Mouse (Mus musculus) liver, embryonic 16.5 days (tissue): Measurements from ENCODE around the gene Dolpp1. TPM values are rescaled to one million over a fixed set of nuclear protein-coding genes. Genes with fewer than 3 reads are reported as not detected.

ENCODE experiments used
- ATAC-seq: fragments of 200-750 bp; cut with Nextera tagmentation; 2 replicates; pipeline ENCODE4 v1.8.0; 2017; ENCODE audit warnings: low read depth, mild to moderate bottlenecking, moderate number of reproducible peaks, moderate library complexity
- H3K27ac ChIP-seq: fragments of 300-500 bp; sonication (generic); 2 replicates; pipeline ENCODE4 v1.5.1; 2014; ENCODE audit warnings: mild to moderate bottlenecking, low read length
- H3K27me3 ChIP-seq: fragments of 300-500 bp; sonication (generic); 2 replicates; pipeline ENCODE4 v1.6.1; 2014; ENCODE audit warnings: low read depth, low read length, mixed read lengths; ENCODE audit not compliant: control insufficient read depth, insufficient read depth
- H3K36me3 ChIP-seq: fragments of 300-500 bp; sonication (generic); 2 replicates; pipeline ENCODE4 v1.6.1; 2014; ENCODE audit warnings: mild to moderate bottlenecking; ENCODE audit not compliant: control insufficient read depth, insufficient read depth
- H3K4me1 ChIP-seq: fragments of 300-500 bp; sonication (generic); 2 replicates; pipeline ENCODE4 v1.6.1; 2014; ENCODE audit warnings: low read depth, low read length, mixed read lengths; ENCODE audit not compliant: control insufficient read depth
- H3K4me2 ChIP-seq: fragments of 300-500 bp; sonication (generic); 2 replicates; pipeline ENCODE4 v1.6.1; 2014; ENCODE audit warnings: low read depth, low read length, mixed read lengths
- H3K4me3 ChIP-seq: fragments of 300-500 bp; sonication (generic); 2 replicates; pipeline ENCODE4 v1.5.1; 2014; ENCODE audit warnings: low read depth, mild to moderate bottlenecking, low read length
- H3K9ac ChIP-seq: fragments of 300-500 bp; sonication (generic); 2 replicates; pipeline ENCODE4 v1.6.1; 2014; ENCODE audit warnings: low read depth, low read length
- H3K9me3 ChIP-seq: fragments of 300-500 bp; sonication (generic); replicated peaks from 2 replicates; pipeline ENCODE4 v1.6.1; 2016; ENCODE audit warnings: low read length; ENCODE audit not compliant: control insufficient read depth
- WGBS: fragments of 180-500 bp; shearing (Covaris S2); extraction: QIAGEN DNeasy Blood & Tissue Kit; methylation state at CpG from one replicate; pipeline ENCODE4 v1.1.7; 2014; ENCODE audit not compliant: insufficient replicate concordance; 5-methylcytosine and 5-hydroxymethylcytosine counted together
- microRNA-seq: library from miRNA; unstranded; fragments of <30 nt; microRNA quantifications from one replicate; pipeline ENCODE4, GENCODE M21; 2016
- polyA plus RNA-seq: library from polyadenylated mRNA; unstranded; fragments of >200 nt; fragmentation: Nextera tagmentation; extraction: Ambion mirVana; gene quantifications from 2 replicates; pipeline ENCODE4 v1.2.1, GENCODE M21; 2015

The Dolpp1 gene
- polyA plus RNA-seq, 1 experiment from 2014 or later = 16.5 TPM

DNA sequence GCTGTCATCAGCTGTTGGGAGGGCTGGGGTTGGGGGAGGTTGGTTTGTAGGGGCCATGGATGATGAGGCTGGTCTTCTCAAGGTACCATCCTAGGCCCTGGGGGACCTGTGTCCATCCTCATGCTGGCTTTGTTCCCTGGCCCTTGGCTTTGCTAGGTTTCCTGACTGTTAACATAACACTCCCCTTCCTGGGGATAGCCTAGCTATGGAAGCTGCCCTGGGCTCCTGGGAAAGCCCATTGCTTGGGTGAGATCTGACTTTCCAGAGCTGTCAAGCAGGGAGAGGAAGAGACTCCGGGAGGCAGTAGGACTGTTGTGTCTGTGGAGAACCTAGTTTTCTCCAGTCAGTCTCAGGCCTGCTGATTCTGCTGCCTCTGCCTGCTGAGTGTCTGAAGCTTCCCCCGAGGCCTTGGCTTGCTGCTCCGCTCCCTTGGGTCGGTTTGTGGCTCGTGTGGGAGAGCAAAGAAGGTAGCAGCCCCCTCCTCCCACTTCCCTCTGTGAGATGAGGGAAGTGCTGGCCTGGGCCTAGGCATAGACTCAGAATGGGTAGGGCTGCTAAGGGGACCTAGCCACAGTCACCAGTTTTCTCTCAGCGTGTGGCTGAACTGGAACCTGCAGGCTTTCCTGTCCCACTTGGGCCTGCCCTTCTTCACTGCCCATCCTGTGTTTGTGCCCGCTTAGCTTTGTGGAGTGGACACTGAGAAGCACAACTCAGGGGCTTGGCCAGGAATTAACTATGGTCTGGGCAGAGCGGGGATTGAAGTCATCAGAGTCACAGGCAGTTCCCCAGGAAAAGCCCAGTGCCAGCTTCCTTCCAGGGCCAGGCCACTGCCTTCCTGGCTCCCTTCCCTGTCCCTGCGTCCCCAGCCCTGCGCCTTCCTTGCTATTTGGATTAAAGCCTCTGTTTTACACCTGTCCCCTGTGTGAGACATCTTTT lies 55.1 kb downstream of the Dolpp1 start:
- ATAC-seq = no peak
- H3K4me1 ChIP-seq = peaks cover 17% of the 10 kb centered on the region
- 71% methylated on average over 10 of the region's 10 CpGs for WGBS
- no peaks in the 10 kb centered on the region for H3K9me3 ChIP-seq
- peaks cover 53% of the 10 kb centered on the region for H3K36me3 ChIP-seq
- H3K9ac ChIP-seq = no peak overlapping the region
- H3K27ac ChIP-seq = no peak overlapping the region
- no peaks in the 10 kb centered on the region for H3K27me3 ChIP-seq
- H3K4me3 ChIP-seq = no peak overlapping the region
- no peak overlapping the region for H3K4me2 ChIP-seq

DNA sequence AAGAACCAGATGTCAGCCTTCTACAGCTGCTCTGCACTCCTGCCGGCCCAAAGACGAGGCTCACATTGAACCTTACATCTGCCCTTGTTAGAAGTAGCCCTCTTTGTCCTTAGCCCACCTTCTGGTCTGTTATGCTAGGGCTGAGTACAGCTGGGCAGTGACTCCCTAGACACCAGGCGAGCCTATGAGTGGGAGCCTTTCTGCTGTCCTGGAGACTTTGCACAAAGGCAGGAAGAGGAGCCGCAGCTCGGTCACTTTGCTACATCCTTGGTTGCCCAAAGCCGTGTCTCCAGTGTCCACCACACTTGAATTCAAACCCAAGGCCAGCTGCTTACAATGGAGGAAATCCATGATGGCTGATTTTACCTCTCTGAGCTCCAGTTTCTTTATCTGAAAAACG lies 56.3 kb downstream of the Dolpp1 start:
- Histone ChIP-seq H3K4me3 (no peak overlapping the region), H3K4me2 (no peak overlapping the region), H3K27me3 (no peaks in the 10 kb centered on the region), H3K4me1 (peaks cover 10% of the 10 kb centered on the region), H3K9ac (no peak overlapping the region), H3K36me3 (peaks cover 50% of the 10 kb centered on the region), H3K27ac (no peak overlapping the region), H3K9me3 (no peaks in the 10 kb centered on the region)
- WGBS = 84% methylated on average over 7 of the region's 7 CpGs
- ATAC-seq = no peak

Small RNA genes lying within 50 kb of the gene (microRNA-seq; reads per million reads assigned to microRNA genes)
- not detected for gene Gm47292

Other genes with a start within 250 kb of the Dolpp1 start
- gene Endog, start 220.8 kb upstream of the Dolpp1 start, polyA plus RNA-seq = 16.4 and 19.8 TPM in 2 replicates
- 22.5 and 22.8 TPM in 2 replicates for gene Spout1, start 213.8 kb upstream of the Dolpp1 start, polyA plus RNA-seq
- gene Kyat1, start 186.4 kb upstream of the Dolpp1 start, polyA plus RNA-seq = 13.1 and 14.2 TPM in 2 replicates
- gene Lrrc8a, start 154.5 kb upstream of the Dolpp1 start, polyA plus RNA-seq = 11.2 and 11.9 TPM in 2 replicates
- 0.14 and 0.15 TPM in 2 replicates for gene Gm28035, start 151.7 kb upstream of the Dolpp1 start, polyA plus RNA-seq
- gene Phyhd1, start 126.1 kb upstream of the Dolpp1 start, polyA plus RNA-seq = 14.4 and 16.0 TPM in 2 replicates
- gene Gm28038, start 111.2 kb upstream of the Dolpp1 start, polyA plus RNA-seq = not detected in 2 replicates
- gene Dolk, start 105.9 kb upstream of the Dolpp1 start, polyA plus RNA-seq = 11.7 and 12.4 TPM in 2 replicates
- 11.9 and 16.1 TPM in 2 replicates for gene Nup188, start 105.9 kb upstream of the Dolpp1 start, polyA plus RNA-seq
- gene Sh3glb2, start 32.9 kb upstream of the Dolpp1 start, polyA plus RNA-seq = 17.0 and 19.1 TPM in 2 replicates
- gene Miga2, start 28.0 kb upstream of the Dolpp1 start, polyA plus RNA-seq = 6.5 and 7.2 TPM in 2 replicates
- 24.2 and 31.3 TPM in 2 replicates for gene Crat, start 23.6 kb downstream of the Dolpp1 start, polyA plus RNA-seq
- gene Ptpa, start 23.8 kb downstream of the Dolpp1 start, polyA plus RNA-seq = 121 TPM in 2 replicates
- gene Ier5l, start 82.0 kb downstream of the Dolpp1 start, polyA plus RNA-seq = 0.07 TPM in 1 of 2 replicates, not detected in the other
- gene Cstad, start 202.8 kb downstream of the Dolpp1 start, polyA plus RNA-seq = 0.15 TPM in 1 of 2 replicates, not detected in the other